Mouse (Mus musculus): ENCODE data around the gene Akap2. TPM values are rescaled to one million over a fixed set of nuclear protein-coding genes. Genes with fewer than 3 reads are reported as not detected.

Gene Akap2
- total RNA-seq, 2 experiments from 2014 or later, result 41.5 to 44.8 TPM

DNA sequence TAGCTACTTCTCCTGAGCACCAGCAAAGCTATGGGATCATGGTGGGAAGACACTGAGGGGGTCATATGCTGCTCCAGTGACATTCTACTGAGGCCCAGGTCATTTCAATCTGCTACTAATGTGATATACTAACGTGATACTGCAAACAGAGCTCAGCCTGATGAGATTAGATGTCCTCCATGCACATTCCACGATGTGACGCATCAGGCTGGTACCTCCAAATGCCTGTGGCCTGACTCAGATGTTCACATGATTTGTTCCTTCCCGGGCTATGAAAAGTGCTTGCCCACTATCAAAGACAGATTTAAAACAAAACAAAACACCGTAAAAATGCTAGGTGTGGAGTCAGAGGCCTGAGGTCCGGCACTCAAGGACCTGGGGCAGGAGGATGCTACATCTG, 87.4 kb downstream of the Akap2 start:
- no peak for TF ChIP-seq CTCF (IDR thresholded peaks at IDR 0.05)
- intact Hi-C loops (cut with DNase I), result no loop called here
- DNase-seq (ENCODE audit: extremely low spot score in 1 of 2, low spot score in 2 of 2), result no peak
- H3K4me3 ChIP-seq, result no peak overlapping the region
- H3K27ac ChIP-seq, result no peak overlapping the region

DNA sequence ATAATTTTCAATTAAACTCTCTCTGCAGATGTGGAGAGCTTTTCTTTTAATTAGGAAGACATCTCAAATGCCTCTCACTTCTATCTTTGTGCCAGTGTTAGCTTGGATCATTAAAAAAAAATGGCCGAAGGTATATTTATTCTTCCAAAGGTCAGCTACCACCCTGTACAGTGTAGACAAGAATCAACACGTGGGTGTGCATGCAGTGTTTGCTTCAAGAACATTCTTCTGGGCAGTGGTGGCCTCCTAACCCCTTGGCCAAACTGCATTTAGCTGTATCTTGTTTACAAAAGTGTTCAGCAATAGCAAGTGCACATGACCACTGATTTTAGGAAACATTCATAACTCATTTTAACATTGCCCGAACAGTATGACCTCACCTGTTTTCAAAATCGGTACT, 92.0 kb downstream of the Akap2 start:
- intact Hi-C loops (cut with DNase I), result no loop called here
- no peak for DNase-seq (ENCODE audit: extremely low spot score in 1 of 2, low spot score in 2 of 2)
- Histone ChIP-seq H3K4me3 (no peak overlapping the region), H3K27ac (no peak overlapping the region)
- no peak for TF ChIP-seq CTCF (IDR thresholded peaks at IDR 0.05)

DNA sequence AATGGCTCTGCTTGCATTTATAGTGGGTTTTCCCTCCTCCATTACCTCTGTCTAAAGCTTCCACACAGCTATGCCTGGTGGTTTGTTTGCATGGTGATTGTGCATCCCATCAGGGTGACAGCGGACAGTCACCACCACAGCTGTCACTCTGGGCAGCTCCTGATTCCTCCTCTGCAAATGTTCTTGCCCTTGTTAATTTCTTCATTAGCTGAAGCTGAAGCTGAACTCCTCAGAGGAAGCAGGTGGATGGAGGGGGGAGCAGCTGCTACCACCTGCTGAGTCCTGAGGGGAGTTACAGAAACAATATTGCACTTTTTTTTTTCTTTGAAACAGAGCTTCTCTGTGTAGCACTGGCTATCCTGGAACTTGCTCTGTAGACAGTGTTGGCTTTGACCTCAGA, 94.6 kb downstream of the Akap2 start:
- no peak for TF ChIP-seq CTCF (IDR thresholded peaks at IDR 0.05)
- no peak overlapping the region for H3K27ac ChIP-seq
- DNase-seq (ENCODE audit: extremely low spot score in 1 of 2, low spot score in 2 of 2), result no peak
- intact Hi-C loops (cut with DNase I), result no loop called here
- no peak overlapping the region for H3K4me3 ChIP-seq

DNA sequence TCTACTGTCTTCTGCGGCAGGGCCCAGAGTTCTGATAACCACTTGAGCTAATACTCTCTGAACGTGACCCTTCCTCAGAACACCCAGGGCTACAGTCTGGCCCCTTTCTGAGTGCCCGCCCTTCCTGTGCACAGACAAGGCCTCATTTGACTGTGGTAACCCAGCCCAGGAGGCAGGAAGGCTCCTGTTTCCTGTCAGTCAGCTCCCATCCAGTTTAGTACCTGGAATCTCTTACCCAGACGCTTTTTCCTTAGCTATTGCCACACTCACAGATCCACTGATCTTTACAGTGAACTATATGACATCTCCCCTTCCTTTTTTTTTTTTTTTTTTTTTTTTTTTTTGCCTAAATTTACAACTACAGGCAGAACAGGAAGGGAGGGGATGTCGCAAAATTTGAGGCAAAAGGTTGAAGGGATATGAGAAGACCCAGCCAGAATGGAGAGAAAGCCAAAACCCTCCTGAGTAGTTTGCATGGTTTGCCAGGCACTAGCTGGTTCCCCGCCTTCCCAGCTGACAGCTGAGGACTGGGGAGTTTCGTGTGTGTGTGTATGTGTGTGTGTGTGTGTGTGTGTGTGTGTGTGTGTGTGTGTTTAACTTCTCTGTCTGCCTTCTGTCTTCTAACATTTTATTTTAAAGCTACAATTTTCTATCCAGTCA, 95.6 kb downstream of the Akap2 start:
- intact Hi-C loops (cut with DNase I), result no loop called here
- TF ChIP-seq CTCF (IDR thresholded peaks at IDR 0.05), result no peak
- H3K4me3 ChIP-seq, result no peak overlapping the region
- no peak for DNase-seq (ENCODE audit: extremely low spot score in 1 of 2, low spot score in 2 of 2)
- peak overlapping the region; percentile 32; the same call in 1 of the 2 replicates for H3K27ac ChIP-seq

DNA sequence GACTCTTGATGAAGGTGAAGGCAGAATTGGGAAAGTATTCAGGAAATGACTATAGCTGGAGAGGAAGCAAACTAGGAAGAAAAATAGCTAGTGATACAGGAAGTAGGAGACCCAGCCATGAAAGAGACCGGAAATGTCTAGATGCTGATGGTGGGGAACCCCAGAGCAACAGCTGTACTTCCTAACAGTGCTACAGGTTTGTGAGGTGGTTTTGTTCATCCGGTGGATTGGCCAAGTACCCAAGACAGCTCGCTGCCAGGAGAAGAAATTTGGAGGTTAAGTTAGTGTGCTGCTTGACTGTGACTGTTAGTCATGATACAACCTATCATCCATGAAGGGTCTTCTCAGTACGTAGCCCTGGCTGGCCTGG, 96.1 kb downstream of the Akap2 start:
- DNase-seq (ENCODE audit: extremely low spot score in 1 of 2, low spot score in 2 of 2), result no peak
- Histone ChIP-seq H3K4me3 (no peak overlapping the region), H3K27ac (no peak overlapping the region)
- intact Hi-C loops (cut with DNase I), result no loop called here
- TF ChIP-seq CTCF (IDR thresholded peaks at IDR 0.05), result no peak

DNA sequence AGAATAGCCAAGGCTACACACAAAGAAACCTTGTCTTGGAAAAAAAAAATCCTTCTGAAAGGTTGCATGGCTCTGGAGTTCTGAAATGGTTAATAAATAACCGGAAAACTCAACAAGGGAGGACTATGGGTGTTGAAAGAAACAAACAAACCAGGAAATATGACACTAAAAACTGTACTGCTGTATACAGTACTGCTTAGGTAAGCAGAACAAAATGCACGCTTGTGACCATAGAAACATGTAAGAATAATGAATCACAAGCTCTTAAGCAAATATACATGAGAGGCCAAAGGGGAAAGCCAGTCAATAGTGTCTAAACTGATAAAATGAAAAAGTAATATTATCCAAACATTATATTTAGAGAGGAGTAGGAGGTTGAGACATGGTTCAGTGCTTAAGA, 97.9 kb downstream of the Akap2 start:
- Histone ChIP-seq H3K27ac (no peak overlapping the region), H3K4me3 (no peak overlapping the region)
- intact Hi-C loops (cut with DNase I), result no loop called here
- no peak for TF ChIP-seq CTCF (IDR thresholded peaks at IDR 0.05)
- DNase-seq (ENCODE audit: extremely low spot score in 1 of 2, low spot score in 2 of 2), result no peak

DNA sequence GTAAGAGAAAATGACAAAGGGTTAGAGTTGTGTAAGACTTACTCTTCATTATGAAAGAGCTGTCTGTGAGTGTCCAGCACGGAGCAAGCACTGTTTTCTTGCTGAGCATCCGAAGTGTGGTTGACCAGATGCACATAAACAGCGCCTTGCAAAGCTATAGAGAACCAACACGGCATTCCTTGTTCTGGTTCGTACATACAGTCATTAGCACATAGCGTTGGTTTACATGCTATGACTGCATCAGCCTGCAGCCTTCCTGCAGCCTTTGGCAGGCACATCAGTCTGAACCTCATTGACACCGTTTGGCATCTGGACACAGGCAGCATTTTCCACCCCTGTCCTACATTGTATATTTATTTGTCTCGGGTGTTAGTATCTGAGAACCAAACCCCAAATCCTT, 98.7 kb downstream of the Akap2 start:
- no peak for DNase-seq (ENCODE audit: extremely low spot score in 1 of 2, low spot score in 2 of 2)
- no peak for TF ChIP-seq CTCF (IDR thresholded peaks at IDR 0.05)
- Histone ChIP-seq H3K27ac (no peak overlapping the region), H3K4me3 (no peak overlapping the region)
- intact Hi-C loops (cut with DNase I), result no loop called here

DNA sequence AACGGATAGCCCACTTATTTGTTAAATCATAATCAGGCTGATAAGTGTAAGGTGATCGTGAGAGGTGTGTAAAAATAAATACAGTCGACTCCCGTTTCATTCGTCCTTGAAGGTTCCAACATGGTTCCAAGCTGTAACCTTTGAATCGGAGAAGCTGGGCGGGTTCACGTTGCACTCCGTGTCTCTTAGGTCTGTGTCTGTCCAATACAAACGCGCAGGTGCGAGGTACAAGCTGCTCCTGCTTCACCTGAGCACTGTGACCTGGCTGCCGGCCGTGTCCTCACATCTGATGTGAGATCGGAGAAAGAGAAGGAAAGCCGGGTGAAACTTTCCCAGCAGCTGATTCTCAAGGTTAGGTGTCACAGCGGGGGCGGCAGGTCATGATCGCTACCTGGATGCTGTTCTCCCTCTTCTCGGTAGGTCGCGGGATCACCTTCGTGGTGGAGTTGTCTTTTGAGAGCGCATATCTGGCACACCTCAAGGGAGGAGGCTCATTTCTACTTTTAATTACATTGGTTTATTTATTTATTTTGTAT, 103.5 kb downstream of the Akap2 start:
- TF ChIP-seq CTCF (IDR thresholded peaks at IDR 0.05), result no peak
- intact Hi-C loops (cut with DNase I), result no loop called here
- H3K4me3 ChIP-seq, result no peak overlapping the region
- no peak overlapping the region; the same call in 1 of the 2 replicates for H3K27ac ChIP-seq
- no peak for DNase-seq (ENCODE audit: extremely low spot score in 1 of 2, low spot score in 2 of 2)

DNA sequence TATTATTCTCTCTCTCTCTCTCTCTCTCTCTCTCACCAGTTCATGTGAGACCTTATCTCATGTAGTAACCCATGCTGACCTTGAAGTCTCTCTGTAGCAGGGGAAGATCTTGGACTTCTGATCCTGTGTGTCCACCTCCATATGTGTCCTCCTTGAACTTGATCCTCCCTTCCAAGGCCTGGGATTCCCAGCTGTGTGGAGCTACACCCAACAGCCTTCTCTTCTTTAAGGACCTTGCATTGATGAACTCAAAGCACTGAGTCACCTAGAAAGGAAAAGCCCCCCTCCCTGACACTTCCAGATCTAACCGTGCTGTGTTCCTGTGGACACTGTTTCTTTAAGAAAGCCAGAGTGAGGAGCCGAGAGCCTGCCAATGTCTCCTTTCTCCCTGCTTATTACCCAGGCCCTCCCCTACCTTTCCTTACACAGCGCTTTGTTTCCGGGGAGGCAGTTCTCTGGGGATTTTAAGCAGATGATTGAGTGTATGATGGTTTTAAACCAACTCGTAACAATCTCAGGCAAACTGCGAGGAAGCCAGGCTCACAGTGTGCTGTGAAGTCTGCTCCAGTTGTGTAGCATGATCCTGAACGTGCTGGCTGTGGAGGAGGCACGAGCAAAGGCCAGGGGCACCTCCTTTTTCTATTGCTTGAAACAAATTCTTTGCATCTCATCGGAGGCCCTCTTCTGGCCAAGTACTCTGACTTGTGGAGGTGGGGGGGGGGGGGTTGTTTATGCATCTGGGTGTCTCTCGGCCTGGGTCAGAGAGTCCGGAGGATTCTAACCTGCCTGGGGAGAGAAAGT, 104.3 kb downstream of the Akap2 start:
- TF ChIP-seq CTCF (IDR thresholded peaks at IDR 0.05), result no peak; the same call in 1 of the 2 replicates
- peak in 1 of 2 experiments; percentile 20 for DNase-seq (ENCODE audit: extremely low spot score in 1 of 2, low spot score in 2 of 2)
- H3K4me3 ChIP-seq, result peak overlapping the region; percentile 28
- peak overlapping the region; percentile 29; the same call in 1 of the 2 replicates for H3K27ac ChIP-seq
- intact Hi-C loops (cut with DNase I), result no loop called here

DNA sequence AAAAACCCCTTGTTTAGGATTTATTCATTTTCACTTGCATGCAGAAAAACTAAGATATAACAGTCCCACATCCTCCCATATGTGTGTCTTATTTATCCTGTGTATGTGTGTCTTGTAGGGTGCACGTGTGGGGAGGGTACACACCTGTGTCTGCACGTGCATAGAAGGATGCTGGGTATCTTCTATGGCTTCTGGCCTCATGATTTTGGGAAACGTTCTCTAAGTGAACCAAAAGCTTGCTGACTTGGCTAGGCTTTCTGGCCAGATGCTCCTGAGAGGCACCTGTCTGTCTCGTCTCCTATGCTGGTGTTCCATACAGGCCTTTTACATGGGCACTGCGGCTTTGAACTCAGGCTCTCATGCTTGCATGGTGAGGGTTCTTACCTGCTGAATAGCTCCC, 105.2 kb downstream of the Akap2 start:
- no peak for TF ChIP-seq CTCF (IDR thresholded peaks at IDR 0.05)
- Histone ChIP-seq H3K27ac (no peak overlapping the region), H3K4me3 (no peak overlapping the region)
- intact Hi-C loops (cut with DNase I), result no loop called here
- no peak for DNase-seq (ENCODE audit: extremely low spot score in 1 of 2, low spot score in 2 of 2)

DNA sequence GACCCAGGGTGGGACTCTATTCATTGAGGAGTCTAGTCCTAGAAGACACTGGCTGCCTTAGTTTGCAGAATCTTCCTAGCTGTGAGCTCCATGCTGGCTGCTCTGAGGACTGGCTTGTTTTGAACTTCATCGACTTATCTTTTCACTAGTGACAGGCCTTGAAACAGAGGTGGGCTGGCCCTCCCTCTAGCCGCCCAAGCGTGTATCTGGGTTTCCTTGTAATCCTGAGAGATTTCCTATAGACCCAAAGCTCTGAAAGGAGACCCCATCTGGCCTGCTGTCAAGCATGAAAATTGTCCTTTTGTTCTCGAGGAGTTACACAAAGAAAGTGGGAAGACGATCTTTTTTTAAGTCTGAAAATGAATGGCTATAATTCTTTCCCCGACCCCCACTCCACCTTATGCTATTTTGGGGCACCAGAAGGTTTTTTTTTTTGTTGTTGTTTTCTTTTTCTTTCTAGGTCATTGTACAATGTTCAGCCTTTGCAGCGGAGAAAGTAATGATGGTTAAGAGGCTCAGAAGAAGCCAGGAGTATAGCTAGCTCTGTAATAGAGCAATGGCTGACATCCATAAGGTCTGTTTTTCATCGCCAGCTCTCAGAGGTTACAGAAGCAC, 107.3 kb downstream of the Akap2 start:
- H3K4me3 ChIP-seq, result no peak overlapping the region
- H3K27ac ChIP-seq, result no peak overlapping the region
- DNase-seq (ENCODE audit: extremely low spot score in 1 of 2, low spot score in 2 of 2), result no peak
- intact Hi-C loops (cut with DNase I), result no loop called here
- no peak for TF ChIP-seq CTCF (IDR thresholded peaks at IDR 0.05)

DNA sequence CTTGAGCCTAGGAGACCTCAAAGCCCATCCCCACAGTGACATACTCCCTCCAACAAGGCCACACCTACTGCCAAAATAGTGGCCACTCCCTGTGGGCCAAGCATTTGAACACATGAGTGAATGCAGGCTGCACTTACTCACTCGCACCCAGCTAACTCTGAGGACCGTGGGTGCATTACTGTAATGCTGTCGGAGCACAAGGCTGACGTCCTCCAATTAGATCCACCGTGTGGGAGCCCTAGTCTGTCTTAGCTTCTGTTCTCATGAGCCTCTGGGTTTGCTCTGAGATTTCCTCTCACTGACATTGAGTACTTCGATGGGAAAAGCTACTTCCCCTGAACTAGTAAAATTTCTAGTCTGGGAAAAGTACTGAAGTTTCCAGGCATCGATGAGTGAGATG, 108.8 kb downstream of the Akap2 start:
- no peak for DNase-seq (ENCODE audit: extremely low spot score in 1 of 2, low spot score in 2 of 2)
- no peak for TF ChIP-seq CTCF (IDR thresholded peaks at IDR 0.05)
- no peak overlapping the region for H3K27ac ChIP-seq
- intact Hi-C loops (cut with DNase I), result no loop called here
- no peak overlapping the region for H3K4me3 ChIP-seq

All from left cerebral cortex, adult 2 months (tissue).